Mouse (Mus musculus) lung, postnatal 36 days (tissue): ENCODE measurements around the gene Foxred1.

Source experiments
- DNase-seq: peaks from one replicate; pipeline ENCODE4 v3.0.0; 2022; ENCODE audit warnings: mixed read lengths

The Foxred1 gene

DNA sequence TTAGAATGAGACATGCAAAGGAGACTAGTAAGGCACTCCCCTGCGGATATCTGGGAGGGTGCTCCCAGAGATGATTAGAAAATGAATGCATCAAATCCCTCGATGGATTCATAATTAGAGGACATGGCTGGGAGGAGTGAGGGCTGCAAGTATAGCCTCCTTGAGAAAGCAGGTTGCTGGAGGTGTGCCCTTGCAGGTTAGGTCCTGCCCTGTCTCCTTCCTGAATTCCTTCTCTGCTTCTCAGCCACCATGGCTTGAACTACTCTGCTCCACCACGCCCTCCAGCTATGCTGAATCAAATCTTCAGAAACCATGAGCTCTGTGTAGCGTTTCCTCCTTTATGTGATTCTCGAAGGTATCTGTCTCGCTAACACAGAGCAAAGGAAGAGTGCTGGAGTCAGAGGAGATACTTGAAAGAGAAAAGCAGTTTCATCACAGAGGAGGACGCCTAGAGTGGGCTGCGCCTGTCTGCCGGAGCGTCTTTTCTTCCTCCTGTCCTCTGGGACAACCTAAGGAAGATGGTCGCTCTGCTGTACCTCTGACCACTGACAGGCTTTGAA is 17.8 kb downstream of the Foxred1 start:
- no peak for DNase-seq

- DNase-seq: peak; percentile 67
These were observed 22.2 kb downstream of the Foxred1 start for GRCm38 (mm10) chr9:35188700-35189099.

DNA sequence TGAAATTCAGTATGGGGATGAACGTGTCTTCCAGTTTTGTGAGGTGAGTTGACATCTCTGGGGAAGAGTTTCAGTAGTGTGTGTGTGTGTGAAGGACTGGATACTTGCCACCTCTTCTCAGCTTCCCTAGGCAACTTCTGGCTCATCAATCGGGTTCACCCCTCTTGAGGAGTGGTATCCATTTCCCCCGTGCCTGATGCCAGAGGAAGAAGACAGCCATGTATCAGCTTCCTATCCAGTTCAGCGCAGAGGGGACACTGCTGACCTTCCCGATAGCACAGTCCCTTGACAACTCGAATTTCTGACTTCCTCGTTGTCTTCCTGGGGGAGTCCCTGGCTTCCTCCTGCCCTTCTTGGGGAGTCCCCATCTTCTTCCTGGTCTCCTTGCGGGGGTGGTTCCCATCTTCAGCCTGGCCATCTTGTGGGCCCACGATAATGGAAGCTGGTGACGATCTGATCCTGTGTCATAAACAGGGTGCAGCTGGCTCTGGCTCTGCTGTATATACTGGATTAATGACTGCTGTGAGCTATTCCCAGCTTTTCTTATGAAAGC is 23.4 kb downstream of the Foxred1 start:
- no peak for DNase-seq

GRCm38 (mm10) chr9:35186430-35186829 is 24.4 kb downstream of the Foxred1 start:
- DNase-seq: peak; percentile 15

DNA sequence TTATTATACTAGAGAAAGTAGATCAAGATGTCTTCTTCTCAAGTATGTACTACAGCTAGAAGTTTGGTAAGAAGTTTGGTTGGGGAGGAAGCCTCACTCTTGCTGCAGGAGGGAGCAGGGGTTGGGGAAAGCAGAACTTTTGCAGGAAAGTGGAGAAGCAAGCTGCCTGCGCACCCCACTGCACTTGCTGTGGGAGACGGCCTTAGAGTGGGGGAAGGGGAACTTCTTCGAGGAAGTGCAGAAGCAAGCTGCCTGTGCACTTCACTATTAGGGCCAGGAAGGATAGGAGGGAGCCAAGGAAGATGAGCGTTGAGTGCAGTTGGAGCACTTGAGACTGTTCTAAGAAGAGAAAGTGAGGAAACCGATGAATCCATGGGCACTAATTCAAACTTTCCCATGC is 27.5 kb downstream of the Foxred1 start:
- peak; percentile 30 for DNase-seq

GRCm38 (mm10) chr9:35182832-35183231 is 28.0 kb downstream of the Foxred1 start:
- DNase-seq: no peak

DNA sequence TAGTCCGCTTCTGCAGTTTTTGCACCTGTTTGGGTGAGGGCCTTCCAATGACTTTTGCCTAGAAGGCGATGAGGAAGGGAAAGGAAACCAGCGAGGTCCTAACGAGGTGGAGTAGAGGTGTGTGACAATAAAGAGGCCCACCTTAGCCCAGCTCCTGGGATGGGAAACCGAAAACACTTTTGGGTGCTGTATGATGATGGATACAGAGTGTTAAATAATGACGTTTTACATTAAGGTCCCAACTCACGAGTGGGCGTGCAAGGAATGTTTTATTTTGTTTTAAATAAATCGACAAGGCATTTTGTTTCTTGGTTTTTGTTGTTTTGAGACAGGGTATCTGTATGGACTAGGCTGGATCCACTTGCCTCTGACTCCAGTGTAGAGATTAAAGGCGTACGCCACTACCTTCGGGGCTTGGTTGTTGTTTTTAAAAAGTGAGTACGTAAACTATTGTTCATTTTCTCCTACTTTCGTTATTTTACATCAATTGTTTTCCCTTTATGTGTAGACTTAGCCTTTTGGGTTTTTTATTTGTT is 34.7 kb downstream of the Foxred1 start:
- no peak for DNase-seq

DNA sequence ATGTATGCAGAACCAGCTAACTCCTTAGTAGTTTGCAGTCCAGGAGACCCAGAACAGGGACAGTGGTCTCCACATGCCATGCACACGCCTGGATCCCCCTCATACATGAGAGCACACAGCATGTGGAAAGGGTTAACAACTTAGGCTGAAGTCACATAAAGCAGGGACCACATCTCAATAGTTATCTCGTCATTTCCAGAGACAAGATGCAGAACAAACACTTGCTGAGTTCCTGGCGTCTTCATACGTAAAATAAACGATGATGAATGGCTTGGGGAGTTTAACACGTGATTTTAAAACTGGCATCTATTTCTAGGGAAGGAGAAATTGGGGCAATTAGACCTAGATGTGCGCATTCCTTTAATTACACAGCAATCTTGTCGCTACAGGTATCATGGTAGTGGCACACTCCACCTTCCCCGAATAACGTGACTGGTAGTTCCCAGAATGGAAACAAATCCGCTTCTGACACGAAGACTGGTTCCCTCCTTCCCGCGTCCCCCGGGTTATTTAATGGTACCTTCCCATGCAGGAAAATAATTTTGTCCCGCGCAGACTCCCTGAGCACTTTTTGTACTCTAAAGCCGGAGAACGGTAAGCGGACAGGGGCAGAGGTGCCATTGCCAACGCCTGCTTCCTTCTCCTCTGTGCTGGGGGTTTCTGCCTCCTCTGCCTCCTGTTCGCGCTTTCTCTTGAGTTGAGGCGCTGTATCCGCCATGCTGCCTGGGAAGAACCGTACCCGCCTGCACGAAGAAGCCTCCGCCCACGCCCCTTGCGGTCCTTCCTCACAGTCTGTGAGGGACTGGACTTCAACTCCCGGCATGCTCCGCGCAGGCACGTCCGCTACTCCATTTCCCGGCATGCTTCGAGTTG is 35.4 kb downstream of the Foxred1 start, which contains the start of gene Dcps:
Gene Dcps (minus strand): TSS at position 811 of the 873 bp plus-strand sequence.
- peak; percentile 98 for DNase-seq

GRCm38 (mm10) chr9:35173331-35173730 is 37.5 kb downstream of the Foxred1 start:
- no peak for DNase-seq

GRCm38 (mm10) chr9:35170071-35170470 is 40.8 kb downstream of the Foxred1 start:
- no peak for DNase-seq

GRCm38 (mm10) chr9:35166798-35167635 is 43.8 kb downstream of the Foxred1 start:
- DNase-seq: no peak

- DNase-seq: peak; percentile 70
These were observed 44.6 kb downstream of the Foxred1 start for GRCm38 (mm10) chr9:35166144-35166797.

DNA sequence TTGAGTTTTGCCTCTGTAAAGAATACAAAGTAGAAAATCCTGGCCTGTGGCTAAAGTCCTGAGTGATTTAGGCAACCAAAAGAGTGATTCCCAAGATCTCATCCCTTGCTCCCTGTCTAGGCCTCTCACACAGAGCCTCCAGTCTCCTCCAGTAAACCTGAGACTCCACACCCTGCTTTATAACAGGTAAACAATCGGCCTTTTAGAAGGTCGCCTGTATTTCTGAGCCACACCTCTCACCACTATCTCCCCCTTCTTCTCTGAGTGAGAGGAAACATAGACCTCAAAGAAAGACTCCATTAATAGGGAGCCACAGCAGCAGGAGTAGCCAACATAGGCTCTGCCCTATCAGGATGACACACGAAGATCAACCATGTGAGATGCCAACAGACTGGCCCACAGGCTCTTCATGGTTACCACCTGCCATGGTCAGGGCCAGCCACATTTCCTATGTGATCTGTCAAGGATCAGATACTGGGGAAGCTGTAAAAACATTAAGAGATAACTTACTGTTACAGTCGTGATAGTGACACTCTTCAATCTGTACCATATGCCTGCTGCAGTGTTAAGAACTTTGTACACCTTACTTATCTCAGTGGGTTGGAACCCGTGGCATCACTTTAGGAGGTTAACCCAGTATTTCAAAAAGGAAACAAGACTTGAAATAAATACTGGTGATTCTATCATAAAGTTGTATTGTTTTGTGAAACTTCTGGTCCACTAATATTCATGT is 46.5 kb downstream of the Foxred1 start:
- DNase-seq: no peak

GRCm38 (mm10) chr9:35163011-35163690 is 47.7 kb downstream of the Foxred1 start:
- peak; percentile 63 for DNase-seq

DNA sequence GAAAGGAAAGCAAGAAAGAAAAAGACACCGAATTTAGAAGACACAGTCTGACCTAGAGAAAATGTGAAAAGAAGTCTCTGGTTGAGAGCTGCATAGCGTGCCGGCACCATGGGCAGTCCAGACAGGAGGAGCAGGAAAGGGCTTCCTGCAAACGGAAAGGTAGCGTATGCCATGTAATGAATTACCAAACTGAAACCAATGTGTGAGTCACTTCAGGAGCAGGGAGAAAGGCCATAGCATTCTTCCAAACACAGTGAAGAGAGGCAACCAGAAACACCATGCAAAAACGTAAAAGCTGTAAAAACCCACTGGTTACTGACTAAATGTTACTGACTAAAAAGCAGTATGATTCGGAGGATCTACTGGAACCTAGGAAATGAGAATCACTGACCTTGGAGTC is 49.1 kb downstream of the Foxred1 start:
- DNase-seq: no peak

GRCm38 (mm10) chr9:35160662-35161061 is 50.2 kb downstream of the Foxred1 start:
- DNase-seq: no peak

DNA sequence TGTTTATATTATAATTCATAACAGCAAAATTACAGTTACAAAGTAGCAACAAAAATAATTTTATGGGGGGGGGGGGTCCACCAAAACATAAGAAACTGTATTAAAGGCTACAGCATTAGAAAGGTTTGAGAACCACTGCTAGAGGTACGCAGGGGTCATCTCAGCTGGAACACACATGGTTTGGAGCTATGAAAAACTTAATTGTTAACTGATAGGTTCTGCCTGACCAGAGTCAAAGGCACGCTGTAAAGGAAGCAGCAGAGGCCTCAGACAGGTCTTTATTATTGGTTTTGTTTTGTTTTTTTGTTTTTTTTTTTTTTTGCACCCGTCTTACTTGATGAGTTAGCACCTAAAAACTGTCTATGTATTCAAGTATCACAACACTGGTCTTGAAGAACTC is 52.4 kb downstream of the Foxred1 start:
- DNase-seq: no peak

- no peak for DNase-seq
These were observed 54.0 kb downstream of the Foxred1 start for GRCm38 (mm10) chr9:35156862-35157261.

- DNase-seq: peak; percentile 46
These were observed 54.7 kb downstream of the Foxred1 start for GRCm38 (mm10) chr9:35156002-35156710.
